In the genomic region with DNA sequence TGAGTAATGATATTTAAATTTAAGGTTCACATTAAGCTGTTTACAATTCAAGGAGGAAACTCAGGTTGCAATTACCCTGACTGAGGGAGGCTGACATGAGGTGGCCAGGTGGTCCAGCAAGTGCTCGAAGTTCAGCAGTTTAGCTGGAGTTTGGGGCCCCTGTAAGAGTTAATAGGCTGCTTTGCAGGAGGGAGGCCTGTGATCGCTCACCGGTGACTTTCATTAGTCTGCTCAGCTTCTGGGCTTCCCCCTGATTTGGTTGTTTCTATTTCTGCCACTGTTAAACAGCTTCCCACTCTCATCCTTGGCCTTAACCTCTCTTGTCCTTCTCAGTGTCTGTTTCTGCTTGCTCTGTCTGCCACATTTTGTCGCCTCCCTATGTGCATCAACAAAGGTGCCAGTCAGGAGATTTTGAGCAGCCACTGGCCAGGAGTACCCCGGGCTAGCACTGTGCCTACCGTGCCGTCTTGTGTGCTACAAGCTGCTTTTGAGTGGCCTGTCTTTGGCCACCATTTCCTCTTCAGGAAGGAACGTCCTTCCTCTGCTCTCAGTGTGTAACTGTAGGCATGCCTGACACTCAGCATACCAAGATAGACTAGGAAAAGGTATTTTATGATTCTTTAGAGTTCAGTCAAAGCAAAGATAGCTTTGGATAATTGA, we compare ENCODE assay signal across 12 mouse cellular contexts.
A peak's percentile ranks its signal among the peaks of the same experiment; 100 is the strongest.
DNase-seq lines count a peak whose midpoint lies in the region; ATAC-seq lines count a peak whose summit lies in the region.
"Had no signal": no experiment of that assay in that cellular context is flagged by ENCODE, and none has a peak within 500 bp of the region (broad histone marks: within the 10 kb centered on the region; RNA-seq: fewer than 3 reads in every experiment).

No protein-coding gene starts in this region.

- H3K4me2 ChIP-seq in kidney, embryonic 15.5 days: no peak overlapping the region
- H3K4me2 ChIP-seq in kidney, embryonic 14.5 days (replicated peaks; ENCODE audit: low read depth, low read length): no peak overlapping the region
- no peak overlapping the region for H3K4me2 ChIP-seq in limb, embryonic 11.5 days (ENCODE audit: low read depth, severe bottlenecking)
- H3K4me2 ChIP-seq in hindbrain, embryonic 14.5 days (replicated peaks): no peak overlapping the region

- peaks cover 9% of the 10 kb centered on the region for H3K4me1 ChIP-seq in kidney, embryonic 15.5 days
- no peaks in the 10 kb centered on the region for H3K4me1 ChIP-seq in kidney, embryonic 14.5 days (ENCODE audit: control insufficient read depth, insufficient read depth, low read length)
- peaks cover 11% of the 10 kb centered on the region for H3K4me1 ChIP-seq in heart, embryonic 10.5 days
- H3K4me1 ChIP-seq in limb, embryonic 11.5 days (ENCODE audit: control insufficient read depth, insufficient read depth, low read length): no peaks in the 10 kb centered on the region; the same call in none of the 2 replicates
- no peaks in the 10 kb centered on the region for H3K4me1 ChIP-seq in hindbrain, embryonic 14.5 days (replicated peaks; ENCODE audit: control insufficient read depth, insufficient read depth, low read length)

- 36% methylated on average over 8 of the region's 8 CpGs for WGBS in kidney, embryonic 15.5 days
- WGBS in kidney, embryonic 14.5 days: 41% methylated on average over 8 of the region's 8 CpGs
- WGBS in heart, embryonic 10.5 days: 20% methylated on average over 8 of the region's 8 CpGs
- 20% methylated on average over 8 of the region's 8 CpGs for WGBS in limb, embryonic 11.5 days
- WGBS in hindbrain, embryonic 14.5 days: 58% methylated on average over 8 of the region's 8 CpGs

- H3K9ac ChIP-seq in kidney, embryonic 15.5 days: no peak overlapping the region
- H3K9ac ChIP-seq in kidney, embryonic 14.5 days (ENCODE audit: low read depth, low read length): no peak overlapping the region
- H3K9ac ChIP-seq in limb, embryonic 11.5 days (ENCODE audit: low read length): no peak overlapping the region
- H3K9ac ChIP-seq in hindbrain, embryonic 14.5 days: no peak overlapping the region

- peaks cover 27% of the 10 kb centered on the region for H3K36me3 ChIP-seq in kidney, embryonic 15.5 days
- H3K36me3 ChIP-seq in kidney, embryonic 14.5 days (ENCODE audit: control insufficient read depth, insufficient read depth, low read length): 0 out of 2 replicates have a peak, but pooled peaks cover 3% of the 10 kb centered on the region
- H3K36me3 ChIP-seq in heart, embryonic 10.5 days: peaks cover 14% of the 10 kb centered on the region
- H3K36me3 ChIP-seq in limb, embryonic 11.5 days (ENCODE audit: control insufficient read depth, insufficient read depth, low read length): no peaks in the 10 kb centered on the region
- no peaks in the 10 kb centered on the region for H3K36me3 ChIP-seq in hindbrain, embryonic 14.5 days (replicated peaks; ENCODE audit: control insufficient read depth, insufficient read depth)

- no peaks in the 10 kb centered on the region for H3K9me3 ChIP-seq in kidney, embryonic 15.5 days (replicated peaks)
- H3K9me3 ChIP-seq in kidney, embryonic 14.5 days (ENCODE audit: control insufficient read depth, low read length): no peaks in the 10 kb centered on the region
- no peaks in the 10 kb centered on the region for H3K9me3 ChIP-seq in heart, embryonic 10.5 days
- no peaks in the 10 kb centered on the region for H3K9me3 ChIP-seq in limb, embryonic 11.5 days (ENCODE audit: control insufficient read depth, low read length)
- H3K9me3 ChIP-seq in hindbrain, embryonic 14.5 days (ENCODE audit: control insufficient read depth, low read length): no peaks in the 10 kb centered on the region

- no peaks in the 10 kb centered on the region for H3K27me3 ChIP-seq in kidney, embryonic 15.5 days
- H3K27me3 ChIP-seq in kidney, embryonic 14.5 days (ENCODE audit: control insufficient read depth, insufficient read depth, low read length): no peaks in the 10 kb centered on the region
- H3K27me3 ChIP-seq in heart, embryonic 10.5 days (ENCODE audit: insufficient read depth, poor library complexity, severe bottlenecking): no peaks in the 10 kb centered on the region
- H3K27me3 ChIP-seq in limb, embryonic 11.5 days (ENCODE audit: control insufficient read depth, insufficient read depth, low read length): no peaks in the 10 kb centered on the region
- H3K27me3 ChIP-seq in hindbrain, embryonic 14.5 days (ENCODE audit: control insufficient read depth, insufficient read depth, low read length): no peaks in the 10 kb centered on the region

- no peak overlapping the region for H3K27ac ChIP-seq in kidney, embryonic 15.5 days
- no peak overlapping the region for H3K27ac ChIP-seq in kidney, embryonic 14.5 days (ENCODE audit: low read depth, low read length)
- H3K27ac ChIP-seq in heart, embryonic 10.5 days: peak overlapping the region; percentile 85
- peak overlapping the region; percentile 49 for H3K27ac ChIP-seq in limb, embryonic 11.5 days (replicated peaks; ENCODE audit: low read depth, low read length)
- H3K27ac ChIP-seq in hindbrain, embryonic 14.5 days: no peak overlapping the region
- H3K27ac ChIP-seq: left cerebral cortex, adult 2 months had no signal

- intact Hi-C loops in gastrocnemius, postnatal 36 days (cut with DNase I): no loop called here

- DNase-seq in R1 (ENCODE audit: low read depth, low spot score): peak; percentile 18
- DNase-seq in heart, embryonic 10.5 days (ENCODE audit: low spot score): no peak
- peak; percentile 72 for DNase-seq in limb, embryonic 11.5 days (ENCODE audit: low spot score)
- no peak for DNase-seq in gastrocnemius, postnatal 36 days
- DNase-seq in hindbrain, embryonic 14.5 days (ENCODE audit: low spot score): no peak
- DNase-seq in left cerebral cortex, adult 18-20 months (ENCODE audit: low spot score in 2 of 2): no peak
- DNase-seq: cerebellum, adult 9-11 months; gastrocnemius, postnatal 10 days had no signal

- H3K4me3 ChIP-seq in kidney, embryonic 15.5 days (replicated peaks): no peak overlapping the region
- no peak overlapping the region for H3K4me3 ChIP-seq in kidney, embryonic 14.5 days (ENCODE audit: low read length)
- H3K4me3 ChIP-seq in heart, embryonic 10.5 days: no peak overlapping the region; the same call in 1 of the 2 replicates
- H3K4me3 ChIP-seq in limb, embryonic 11.5 days (ENCODE audit: low read depth, low read length): no peak overlapping the region
- H3K4me3 ChIP-seq in hindbrain, embryonic 14.5 days (replicated peaks; ENCODE audit: low read length): no peak overlapping the region
- H3K4me3 ChIP-seq: left cerebral cortex, adult 2 months had no signal

- 0 out of 2 replicates have a peak, but pooled peaks have one; percentile 26 for ATAC-seq in kidney, embryonic 15.5 days (replicated peaks; ENCODE audit: low FRiP score)
- ATAC-seq in kidney, embryonic 14.5 days (ENCODE audit: low FRiP score, low TSS enrichment): no peak
- peak; percentile 89 for ATAC-seq in limb, embryonic 11.5 days (ENCODE audit: insufficient number of reproducible peaks, low FRiP score, low TSS enrichment, low read depth)
- ATAC-seq in hindbrain, embryonic 14.5 days (ENCODE audit: low FRiP score): no peak
- ATAC-seq: intestine, embryonic 16.5 days had no signal

Comparison
In these comparisons a context has a peak if more than half of its experiments do, and no peak if none do; other contexts are left out.
1. ATAC-seq: peak in kidney, embryonic 15.5 days (single experiment) and limb, embryonic 11.5 days (single experiment); none in kidney, embryonic 14.5 days (single experiment) and hindbrain, embryonic 14.5 days (single experiment).
2. H3K27ac ChIP-seq: peak in heart, embryonic 10.5 days (single experiment) and limb, embryonic 11.5 days (single experiment); none in kidney, embryonic 15.5 days (single experiment), kidney, embryonic 14.5 days (single experiment) and hindbrain, embryonic 14.5 days (single experiment).
3. DNase-seq: peak in R1 (single experiment) and limb, embryonic 11.5 days (single experiment); none in heart, embryonic 10.5 days (single experiment), gastrocnemius, postnatal 36 days (0 of 2), hindbrain, embryonic 14.5 days (single experiment) and left cerebral cortex, adult 18-20 months (0 of 2).